Mouse (Mus musculus) layer of hippocampus, postnatal 36 days (tissue): ENCODE measurements around the gene Klf16. TPM values are rescaled to one million over a fixed set of nuclear protein-coding genes. Genes with fewer than 3 reads are reported as not detected.
"Not testable (repeated sequence)": the region's sequence is repeated elsewhere in the genome, so short reads cannot be mapped to it uniquely, and the experiment has no call there.

Experiments used
- DNase-seq, 2 experiments: peaks; one replicate each; pipeline ENCODE4 v3.0.0; 2022
- total RNA-seq, 2 experiments: library from RNA; stranded (reverse); gene quantifications; 2 replicates each; pipeline ENCODE4 v1.2.3; 2021

The Klf16 gene
- total RNA-seq, 2 experiments from 2014 or later = 51.7 to 56.8 TPM

DNA sequence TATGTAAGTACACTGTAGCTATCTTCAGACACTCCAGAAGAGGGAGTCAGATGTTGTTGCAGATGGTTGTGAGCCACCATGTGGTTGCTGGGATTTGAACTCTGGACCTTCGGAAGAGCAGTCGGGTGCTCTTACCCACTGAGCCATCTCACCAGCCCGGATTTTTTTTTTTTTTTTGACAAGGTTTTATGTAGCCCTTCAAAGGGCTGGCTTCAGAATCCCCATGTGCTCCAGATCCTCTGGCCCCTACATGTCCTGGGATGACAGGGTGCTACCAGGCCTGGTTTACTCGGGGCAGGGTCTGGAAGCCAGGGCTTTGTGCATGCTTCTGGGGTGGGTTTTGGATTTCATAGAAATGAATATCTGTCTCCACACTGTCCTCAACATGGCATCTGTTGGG, 28.6 kb upstream of the Klf16 start, which contains the start of gene Gm49322:
Gene Gm49322, plus strand, starts transcription at position 301 of the 400 bp plus-strand sequence.
- DNase-seq = not testable (repeated sequence)

DNA sequence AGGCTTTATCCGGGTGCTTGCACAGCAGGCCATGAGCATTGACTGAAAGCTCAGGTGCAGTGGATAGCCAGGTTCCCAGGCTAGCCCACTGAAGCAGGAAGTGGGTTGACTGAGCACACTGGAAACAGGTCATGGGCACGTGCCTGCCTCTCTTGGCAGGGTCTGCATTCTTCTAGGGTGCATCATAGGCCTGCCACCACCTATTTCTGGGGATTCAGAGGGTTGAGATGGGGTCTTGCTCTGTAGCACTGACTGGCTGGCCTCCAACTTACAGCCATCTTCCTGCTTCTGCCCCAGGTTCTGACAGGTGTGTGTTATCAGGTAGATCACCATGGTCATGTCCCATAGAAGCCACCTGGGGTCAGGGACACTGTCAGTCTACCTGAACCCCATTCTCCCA, 27.9 kb upstream of the Klf16 start:
- DNase-seq = no peak

DNA sequence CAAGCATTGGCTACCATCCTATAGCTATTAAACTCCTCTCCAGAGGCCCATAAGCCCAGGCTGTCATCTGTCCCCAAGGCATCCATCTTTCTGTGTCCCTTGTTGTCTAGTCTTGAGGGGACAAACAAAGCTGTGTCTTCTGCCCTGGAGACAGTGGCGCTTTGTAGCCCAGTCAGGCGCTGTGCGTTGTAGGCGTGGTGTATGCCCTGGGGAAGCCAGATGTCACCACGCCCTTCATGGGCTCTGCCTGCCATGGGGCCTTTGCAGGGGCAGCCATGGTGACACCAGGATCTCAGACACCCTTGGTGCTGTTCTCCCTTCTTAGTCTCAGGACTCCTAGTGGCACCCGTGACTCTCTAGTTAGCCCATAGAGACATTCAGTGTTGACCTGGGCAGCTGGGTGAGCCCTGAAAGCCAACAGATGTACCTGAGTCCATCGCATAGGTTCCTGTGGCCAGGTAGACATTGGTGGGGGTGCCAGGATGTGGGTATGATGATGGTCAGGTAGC, 26.9 kb upstream of the Klf16 start:
- DNase-seq = no peak

DNA sequence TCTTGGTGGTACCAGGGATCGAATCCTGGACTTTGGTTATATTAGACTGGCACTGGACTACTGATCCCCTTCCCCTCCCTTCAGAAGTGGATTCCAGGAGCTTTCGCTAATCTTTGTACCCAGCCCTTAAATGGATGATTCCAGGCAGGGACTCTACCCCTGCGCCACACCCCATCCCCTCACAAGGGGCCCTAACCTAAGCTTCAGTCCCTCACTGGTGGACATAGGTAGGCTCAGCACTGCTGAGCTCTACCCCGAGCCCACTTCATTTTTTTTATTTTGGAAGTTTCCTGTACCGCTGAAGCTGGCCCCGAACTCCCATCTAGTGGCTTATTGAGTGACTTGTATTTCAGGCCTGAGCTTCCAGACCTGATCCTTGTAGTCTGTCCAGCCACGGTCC, 26.2 kb upstream of the Klf16 start:
- no peak for DNase-seq

DNA sequence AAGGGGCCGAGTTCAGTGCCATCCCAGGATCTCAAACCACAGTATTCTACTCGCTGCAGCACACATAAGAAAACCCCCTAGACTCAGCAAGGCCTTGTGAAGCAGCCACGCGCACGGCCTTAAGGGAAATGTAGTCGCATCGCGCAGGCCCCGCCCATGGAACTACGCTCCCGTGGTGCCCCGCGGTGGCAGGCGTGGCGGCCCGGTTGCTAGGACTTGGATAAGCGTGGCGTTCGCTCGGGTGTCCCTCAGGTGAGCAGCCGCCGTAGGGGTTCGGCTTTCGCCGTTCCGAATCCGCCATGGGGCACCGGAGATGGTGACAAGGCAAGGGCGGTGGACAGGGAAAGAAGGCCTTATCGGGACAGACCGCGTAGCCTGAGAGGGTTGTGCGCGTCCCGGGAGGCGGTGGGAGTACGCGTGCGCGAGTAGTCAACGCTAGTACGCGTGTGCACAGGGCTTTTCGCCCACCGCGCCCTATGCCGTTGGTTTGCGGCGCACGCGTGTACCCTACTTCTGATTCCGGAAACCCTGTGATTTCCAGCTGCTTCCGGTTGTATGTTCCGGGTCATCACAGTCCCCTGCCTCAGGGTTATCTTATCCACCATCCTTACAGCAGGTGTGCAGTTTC, 25.7 kb upstream of the Klf16 start, which contains the start of the genes Scamp4 and Adat3:
Gene Scamp4, plus strand, starts transcription at position 175 of the 628 bp plus-strand sequence.
Gene Adat3, plus strand, starts transcription at position 183 of the 628 bp plus-strand sequence.
- peak; percentile 97 to 98 for DNase-seq

DNA sequence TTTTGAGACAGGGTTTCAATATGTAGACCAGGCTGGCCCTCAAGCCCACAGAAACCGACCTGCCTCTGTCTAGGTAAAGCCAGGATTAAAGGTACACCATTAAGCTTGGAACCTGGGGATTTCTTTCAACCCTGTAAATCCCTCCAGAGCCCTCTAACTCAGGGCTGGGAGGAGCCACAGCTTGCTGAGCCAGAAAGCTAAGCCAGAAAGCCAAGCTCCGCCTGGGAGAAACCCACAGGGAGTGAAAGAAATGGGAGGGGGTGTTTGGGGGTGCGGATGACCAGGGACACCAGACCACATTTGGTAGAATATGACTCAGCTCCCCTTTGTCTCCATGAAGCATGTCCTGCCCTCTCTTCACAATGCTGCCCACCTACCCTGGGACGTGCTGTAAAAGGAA, 19.2 kb upstream of the Klf16 start:
- DNase-seq = no peak

DNA sequence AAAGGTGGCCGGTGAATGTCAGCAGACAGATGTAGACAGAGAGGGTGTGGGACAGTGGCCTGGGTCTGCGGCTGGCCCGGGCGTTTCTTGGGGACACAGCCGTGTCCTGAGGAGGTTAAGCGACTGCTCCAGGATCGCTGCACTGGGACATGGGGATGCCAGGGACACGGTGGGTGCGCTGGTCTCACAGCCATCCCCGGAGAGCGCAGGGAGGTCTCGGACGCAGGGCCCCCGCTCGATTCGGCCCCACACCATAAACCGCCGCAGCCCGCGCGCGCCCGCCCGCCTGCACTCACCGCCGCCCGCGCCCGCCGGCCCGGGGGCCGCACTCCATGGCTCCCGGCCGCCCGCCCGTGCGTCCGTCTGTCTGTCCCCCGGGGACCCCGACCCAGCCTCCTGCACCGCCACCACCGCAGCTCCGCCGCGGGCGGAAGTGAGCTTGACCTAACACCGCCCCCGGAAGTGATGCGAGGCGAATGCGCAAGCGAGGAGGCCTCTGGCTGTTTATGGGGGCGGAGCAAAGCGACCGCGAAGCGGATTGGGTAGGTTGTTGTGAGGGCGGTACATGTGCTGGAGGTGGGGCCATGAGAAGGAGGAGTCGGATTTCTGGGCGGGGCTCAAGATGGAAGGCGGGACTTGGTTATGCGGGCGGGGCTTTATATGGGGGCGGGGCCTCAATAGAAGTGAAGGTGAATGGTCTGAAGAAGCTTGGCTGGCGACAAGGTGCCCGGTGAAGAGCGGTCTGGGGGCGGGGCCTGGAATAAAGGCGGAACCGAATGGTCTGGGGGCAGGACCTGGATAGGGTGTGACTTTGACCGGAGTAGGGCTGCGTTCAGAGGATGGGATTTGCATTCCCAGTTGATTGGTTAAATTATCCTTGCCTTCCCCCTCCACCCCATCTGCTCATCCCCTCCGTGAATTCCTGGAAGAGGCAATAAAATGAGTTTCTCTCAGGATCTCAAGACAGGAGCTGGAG, 13.0 kb upstream of the Klf16 start, which contains the start of gene Abhd17a:
Gene Abhd17a, minus strand, starts transcription at position 463 of the 976 bp plus-strand sequence.
- peak; percentile 92 to 93 for DNase-seq

DNA sequence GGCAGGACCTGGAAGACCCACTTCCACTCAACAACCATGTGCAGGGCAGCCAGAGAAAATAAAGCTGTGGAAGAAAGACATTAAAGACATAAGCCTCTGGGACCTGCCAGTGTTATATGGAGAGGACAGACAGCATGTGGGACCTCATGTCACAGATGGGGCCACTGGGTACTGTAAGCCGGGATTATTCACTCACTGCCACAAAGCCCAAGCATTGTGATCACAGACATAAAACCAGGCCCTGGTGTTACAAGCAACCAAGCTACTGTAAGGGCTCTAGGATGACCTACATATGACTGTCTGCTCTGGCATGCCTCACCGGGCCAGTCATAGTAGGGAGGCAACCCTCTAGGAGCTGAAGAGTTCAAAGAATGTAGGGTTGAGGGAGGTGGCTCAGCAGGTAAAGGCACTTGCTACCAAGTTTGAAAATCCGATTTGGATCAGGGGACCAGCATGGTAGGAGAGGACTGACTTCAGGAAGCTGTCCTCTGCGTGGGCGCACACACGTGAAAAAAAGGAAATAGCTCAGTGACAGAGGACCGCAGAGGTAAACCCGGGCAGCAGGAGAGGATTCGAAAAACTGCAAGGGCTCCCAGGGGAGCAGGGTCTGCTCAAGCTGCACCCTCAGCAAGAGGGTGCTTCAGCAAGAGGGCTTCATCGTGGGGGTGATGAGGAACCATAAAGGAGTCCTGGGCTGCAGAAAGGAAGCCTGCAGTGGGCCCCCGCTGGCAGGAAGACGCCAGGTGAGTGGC, 12.2 kb upstream of the Klf16 start:
- DNase-seq = no peak

DNA sequence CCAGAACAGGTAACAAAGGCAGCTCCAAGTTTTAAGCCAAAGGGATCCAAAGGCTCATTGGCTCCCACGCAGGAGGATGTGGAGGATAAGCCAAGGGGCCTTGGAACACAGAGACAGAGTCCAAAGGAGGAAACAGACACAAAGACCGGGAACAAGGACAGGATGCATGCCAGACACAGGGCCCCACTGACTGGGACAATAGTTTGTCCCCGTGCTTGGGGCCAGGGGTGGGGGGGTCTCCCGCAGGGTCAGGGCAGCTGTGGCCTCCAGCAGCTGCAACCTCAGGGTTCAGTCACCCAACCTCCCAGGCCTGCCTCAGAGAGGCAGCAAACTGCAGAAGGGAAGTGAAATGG, 10.2 kb upstream of the Klf16 start:
- no peak for DNase-seq

DNA sequence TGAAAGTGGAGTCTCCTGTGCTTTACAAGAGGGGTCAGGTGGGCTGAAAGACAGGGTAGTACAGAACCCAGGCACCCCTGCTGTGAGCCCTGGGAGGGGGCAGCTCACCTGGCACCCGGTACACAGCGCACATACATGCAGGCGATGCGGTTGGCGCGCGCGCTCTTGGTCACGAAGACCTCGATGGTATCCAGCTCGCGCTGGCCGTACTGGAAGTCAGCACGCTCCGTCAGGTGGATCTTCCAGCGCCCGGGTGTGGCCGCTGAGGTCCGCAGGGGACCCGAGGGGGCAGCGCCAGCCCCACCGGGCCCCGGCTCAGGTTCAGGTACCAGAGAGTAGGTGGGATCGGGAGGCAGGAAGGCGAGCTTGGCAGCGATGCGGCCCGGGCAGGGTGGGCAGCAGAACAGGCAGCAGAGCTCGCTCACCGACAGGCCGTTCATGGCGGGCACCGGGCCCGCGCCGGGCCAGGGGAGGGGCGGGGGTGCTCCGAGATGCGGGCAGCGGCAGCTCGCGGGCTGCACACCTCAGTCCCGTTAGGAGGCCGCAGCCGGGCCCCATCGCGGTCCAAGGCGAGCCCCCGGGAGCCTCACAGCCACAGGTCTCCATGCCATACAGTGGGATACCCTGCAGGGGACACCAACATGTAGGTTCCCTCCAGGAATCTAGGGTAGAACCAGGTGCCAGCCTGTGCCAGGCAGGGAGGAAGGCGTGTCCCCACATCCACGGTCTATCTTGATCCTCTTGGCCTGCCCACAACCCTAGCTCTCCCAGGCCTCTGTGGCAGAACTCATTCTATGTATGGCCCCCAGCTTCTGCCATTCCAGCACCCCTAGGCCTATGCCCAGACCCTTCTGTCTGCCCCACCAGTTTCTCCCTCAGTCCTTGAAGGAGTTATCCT, 9.5 kb upstream of the Klf16 start:
- DNase-seq = no peak

DNA sequence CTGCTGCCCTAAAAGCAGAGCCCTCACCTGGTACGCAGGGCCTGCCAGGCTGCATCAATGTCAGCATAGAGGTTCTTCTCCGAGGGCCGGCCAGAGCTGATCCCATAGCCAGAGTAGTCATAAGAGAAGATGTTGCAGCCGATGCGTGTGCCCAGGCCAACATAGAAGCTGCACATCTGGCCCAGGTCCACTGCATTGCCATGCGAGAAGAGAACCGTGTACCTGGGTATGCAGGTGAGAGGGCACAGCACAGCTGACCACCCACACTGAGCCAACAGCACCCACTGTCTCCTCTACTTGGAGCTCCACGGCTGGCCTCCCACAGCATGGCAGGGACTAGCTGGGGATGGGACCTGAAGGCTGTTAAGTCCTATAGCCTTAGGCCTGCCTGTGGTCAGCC, 8.5 kb upstream of the Klf16 start:
- no peak for DNase-seq

DNA sequence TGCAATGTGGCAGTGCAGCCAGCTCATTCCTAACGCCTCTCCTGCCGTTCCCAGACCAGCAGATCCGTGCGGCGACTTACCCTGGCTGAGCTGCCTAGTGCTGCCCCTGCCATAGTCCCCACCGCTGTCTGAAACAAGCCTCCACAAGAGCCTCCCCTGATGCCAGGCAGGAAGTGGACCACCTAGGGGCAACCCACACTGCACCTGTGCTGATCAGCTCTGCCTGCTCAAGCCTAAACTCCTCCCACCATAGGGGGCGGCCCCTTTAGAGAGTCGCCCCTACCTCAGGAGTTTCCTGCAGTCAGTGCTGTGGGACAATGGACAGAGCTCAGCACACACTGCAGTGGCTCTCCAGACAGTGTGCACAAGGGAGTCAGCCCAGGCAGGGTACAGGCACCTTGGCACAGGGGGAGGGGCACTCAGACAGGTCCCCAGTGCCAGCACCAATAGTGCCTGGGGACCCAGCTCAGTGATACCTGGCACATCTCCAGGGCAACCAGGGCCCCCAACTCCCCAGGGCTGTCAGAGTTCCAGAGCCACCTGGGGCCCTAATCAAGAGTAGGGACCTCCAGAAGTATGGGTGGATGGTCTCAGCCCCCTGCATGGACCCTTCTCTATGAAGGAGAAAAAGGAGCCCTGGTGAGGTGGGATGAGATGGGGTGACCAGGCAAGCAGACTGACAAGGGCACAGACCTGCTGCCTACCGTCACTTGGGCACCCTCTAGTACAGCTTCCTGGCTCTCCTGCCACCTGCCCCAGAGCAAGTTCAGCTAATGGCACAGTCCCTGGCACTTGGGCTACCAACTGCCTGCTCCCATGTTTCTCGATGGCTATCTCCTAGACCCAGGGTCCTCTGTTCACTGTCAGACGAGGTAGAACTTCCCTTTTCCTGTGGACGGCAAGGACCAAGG, 7.8 kb upstream of the Klf16 start:
- peak in 1 of 2 experiments; percentile 4 for DNase-seq

DNA sequence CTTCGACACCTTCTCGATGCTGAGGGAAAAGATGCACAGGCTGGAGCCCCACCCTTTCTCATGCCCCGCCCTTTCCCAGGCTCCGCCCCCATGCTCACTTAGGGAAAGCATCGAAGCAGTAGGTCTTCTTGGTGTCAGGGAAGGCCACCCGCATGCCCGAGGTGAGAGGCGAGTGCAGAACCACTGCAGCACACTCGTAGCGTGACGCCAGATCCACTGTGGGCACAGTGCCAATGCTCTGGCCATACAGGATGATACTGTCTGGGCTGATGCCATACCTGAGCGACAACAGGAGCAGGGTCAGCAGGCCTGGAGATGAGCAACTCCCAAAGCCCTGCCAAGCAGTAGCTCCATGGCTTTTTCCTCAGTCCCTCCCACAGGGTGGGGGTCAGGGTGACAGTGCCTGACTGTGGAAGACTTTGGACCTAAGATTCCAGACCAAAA, 6.9 kb upstream of the Klf16 start:
- peak in 1 of 2 experiments; percentile 2 for DNase-seq

DNA sequence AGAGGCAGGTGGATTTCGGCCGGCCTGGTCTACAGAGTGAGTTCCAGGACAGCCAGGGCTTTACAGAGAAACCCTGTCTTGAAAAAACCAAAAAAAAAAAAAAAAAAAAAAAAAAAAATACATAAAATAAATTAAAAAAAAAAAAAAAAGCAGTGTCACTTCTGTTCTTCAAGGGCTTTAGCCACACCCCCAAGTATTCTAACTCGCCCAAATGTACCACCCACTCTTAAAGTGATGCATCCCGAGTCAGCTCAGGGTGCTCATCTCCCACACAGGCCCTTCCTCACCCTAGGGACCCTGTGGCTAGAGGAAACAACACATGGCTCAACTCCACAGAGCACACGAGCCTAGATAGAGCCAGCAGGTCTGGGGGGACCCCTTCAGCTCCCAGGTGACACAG, 5.9 kb upstream of the Klf16 start:
- DNase-seq = peak in 1 of 2 experiments; percentile 4

DNA sequence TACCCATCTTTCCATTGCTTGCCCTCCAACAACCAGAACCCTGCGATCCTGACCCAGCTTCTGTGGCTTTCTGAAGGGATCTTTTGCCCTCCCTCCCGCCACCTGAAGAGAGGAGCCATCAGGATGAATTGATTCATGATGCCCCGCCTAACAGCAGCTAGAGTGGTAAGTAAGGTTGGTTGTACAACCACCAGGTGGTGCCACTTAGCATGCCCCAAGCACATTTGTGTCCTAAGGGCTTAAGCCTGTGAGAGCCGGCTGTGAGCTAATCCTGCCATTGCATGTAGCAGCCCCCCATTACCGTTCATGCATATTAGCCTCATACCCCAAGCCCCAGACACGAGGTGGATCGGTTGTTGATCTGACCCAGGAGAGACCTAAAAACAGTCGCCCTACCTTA, 1.8 kb upstream of the Klf16 start:
- no peak for DNase-seq

DNA sequence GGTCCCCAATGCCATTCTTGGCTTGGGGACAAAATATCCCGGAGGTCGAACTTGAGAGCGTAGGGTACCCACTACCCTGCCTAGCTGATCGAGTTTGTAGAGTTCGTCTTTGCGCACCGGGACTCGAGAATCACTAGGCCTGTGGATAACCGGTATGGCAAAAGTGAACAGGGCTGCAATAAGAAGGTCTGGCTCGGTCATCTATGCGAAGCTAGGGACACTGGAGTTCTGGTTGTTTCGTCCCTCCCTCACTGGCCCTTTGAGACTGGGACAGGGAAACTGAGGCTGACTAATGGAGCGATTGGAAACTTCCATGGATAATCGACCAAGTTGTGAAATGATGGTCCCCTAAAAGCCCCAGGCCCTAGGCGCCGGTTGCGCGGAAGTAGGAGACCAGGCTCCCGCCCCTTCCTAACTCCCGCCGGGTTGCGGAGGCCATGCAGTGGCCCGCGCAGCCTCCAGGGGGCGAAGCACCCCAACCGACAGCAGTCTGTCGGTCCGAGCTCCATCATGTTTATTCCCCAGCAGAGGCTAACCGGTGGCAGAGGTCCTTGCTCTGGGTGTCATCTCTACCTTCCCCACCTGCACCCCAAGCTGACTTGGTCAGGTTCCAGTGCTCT, 1.1 kb upstream of the Klf16 start:
- DNase-seq = peak; percentile 62 to 68

DNA sequence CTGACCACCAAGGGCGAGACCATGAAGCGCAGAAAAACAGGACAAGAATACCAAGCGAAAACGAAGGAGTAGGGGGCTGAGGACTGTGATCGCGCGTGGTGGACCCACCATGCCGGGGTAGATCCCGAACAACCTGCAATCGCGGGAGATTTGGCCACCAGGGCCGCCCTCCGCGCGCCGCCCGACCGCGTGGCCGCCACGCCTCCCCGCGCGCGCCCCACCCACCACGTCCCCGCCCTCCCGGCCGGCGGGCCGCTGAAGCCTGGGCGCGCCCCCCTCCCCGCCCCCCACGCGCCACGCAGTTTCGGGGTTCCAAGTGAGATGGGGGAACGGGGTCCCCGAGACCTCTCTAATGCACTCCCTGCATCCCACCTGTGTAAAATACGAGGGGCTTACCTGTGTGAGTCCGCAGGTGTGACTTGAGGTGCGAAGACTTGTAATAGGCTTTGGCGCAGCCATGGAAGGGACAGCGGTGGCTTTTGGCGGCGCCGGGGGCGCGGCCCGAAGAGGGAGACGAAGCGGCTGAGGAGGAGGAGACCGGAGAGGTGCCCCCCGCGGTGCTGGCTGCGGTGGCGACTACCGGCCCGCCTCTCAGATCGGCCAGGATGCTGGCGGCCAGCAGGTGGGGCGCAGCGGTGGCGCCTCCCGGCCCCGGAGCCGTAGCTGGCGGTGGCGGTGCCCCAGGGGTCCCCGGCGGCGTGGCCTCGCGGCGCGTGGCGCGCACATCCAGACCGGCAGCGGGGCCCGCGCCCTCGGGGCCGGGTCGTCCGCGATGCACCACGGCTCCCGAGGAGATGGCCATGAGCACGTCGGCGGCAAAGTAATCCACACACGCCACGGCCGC, 548 bp downstream of the Klf16 start:
- DNase-seq = no peak

DNA sequence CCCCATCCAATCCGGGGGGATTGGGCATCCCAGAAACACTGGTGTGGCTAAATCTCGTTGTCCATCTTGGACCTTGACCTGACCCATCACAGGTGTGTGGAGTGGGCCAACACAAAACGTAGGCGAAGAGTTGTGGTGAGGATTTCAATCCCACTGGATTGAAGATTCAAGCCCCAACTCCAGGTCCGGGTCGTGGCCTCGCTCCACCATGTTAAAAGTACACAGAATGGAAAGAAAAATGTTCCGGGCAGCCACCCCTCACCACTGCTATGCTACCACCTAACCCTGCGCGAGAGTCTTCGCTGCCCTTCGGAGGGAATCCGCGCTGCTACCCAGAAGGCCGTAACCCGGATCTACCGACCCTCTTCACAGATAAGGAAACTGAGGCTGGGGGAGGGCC, 1.2 kb downstream of the Klf16 start:
- DNase-seq = no peak

DNA sequence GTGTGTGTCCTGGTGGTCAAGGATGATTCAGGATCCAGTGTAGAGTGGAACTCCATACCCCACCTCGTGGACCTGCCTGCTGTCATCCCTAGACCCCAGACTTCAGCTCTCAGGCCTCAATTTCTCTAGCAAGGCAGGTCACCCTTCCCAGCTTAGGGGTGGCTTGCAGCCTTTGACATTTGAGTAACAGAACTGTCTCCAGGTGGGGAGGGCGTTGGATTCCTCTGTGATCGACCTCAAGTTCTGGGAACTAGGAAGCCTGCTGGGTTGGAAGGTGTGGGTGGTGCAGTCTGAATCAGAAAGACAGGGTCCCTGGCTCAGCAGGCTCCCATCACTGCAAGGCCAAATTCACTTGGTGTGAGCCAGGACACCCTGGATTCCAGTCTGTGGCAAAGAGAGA, 2.2 kb downstream of the Klf16 start:
- DNase-seq = no peak
